ENCODE assay signal across 8 mouse cellular contexts in genomic region chr7:127214521-127214920, GRCm38 (mm10). TPM values are rescaled to one million over a fixed set of nuclear protein-coding genes. Genes with fewer than 3 reads are reported as not detected.
DNase-seq lines count a peak whose midpoint lies in the region; ATAC-seq and TF ChIP-seq lines count a peak whose summit lies in the region.

No protein-coding gene starts in this region.

- no peaks in the 10 kb centered on the region for H3K36me3 ChIP-seq in testis, adult 2 months (ENCODE audit: control insufficient read depth, insufficient read depth, low read length)
- H3K36me3 ChIP-seq in liver, embryonic 13.5 days: no peaks in the 10 kb centered on the region

- H3K27me3 ChIP-seq in testis, adult 2 months (ENCODE audit: control insufficient read depth, insufficient read depth, low read length): no peaks in the 10 kb centered on the region
- no peaks in the 10 kb centered on the region for H3K27me3 ChIP-seq in liver, embryonic 13.5 days

- H3K9me3 ChIP-seq in liver, embryonic 13.5 days (replicated peaks): no peaks in the 10 kb centered on the region

- DNase-seq in gastrocnemius, adult 18-20 months (ENCODE audit: low spot score): peak; percentile 39
- DNase-seq in gastrocnemius, postnatal 25 days: no peak
- DNase-seq in testis, postnatal 10 days (ENCODE audit: low spot score): no peak
- no peak for DNase-seq in liver, embryonic 13.5 days
- peak; percentile 24 for DNase-seq in yolk sac, embryonic 10.5 days (ENCODE audit: low spot score)
- no peak for DNase-seq in right cerebral cortex, postnatal 14 days

- H3K4me3 ChIP-seq in testis, adult 2 months (ENCODE audit: control insufficient read depth, low read depth, low read length): peak overlapping the region; percentile 64
- no peak overlapping the region for H3K4me3 ChIP-seq in liver, embryonic 13.5 days (replicated peaks)

- peaks cover 21% of the 10 kb centered on the region for H3K4me1 ChIP-seq in testis, adult 2 months (ENCODE audit: control insufficient read depth, insufficient read depth, low read length)
- peaks cover 84% of the 10 kb centered on the region for H3K4me1 ChIP-seq in liver, embryonic 13.5 days (replicated peaks)

- no peak for TF ChIP-seq POLR2A in testis, adult 2 months (IDR thresholded peaks at IDR 0.05; ENCODE audit: control insufficient read depth, low read depth, low read length)

- H3K4me2 ChIP-seq in liver, embryonic 13.5 days: peak overlapping the region; percentile 57

- no peak overlapping the region for H3K27ac ChIP-seq in testis, adult 2 months (ENCODE audit: control insufficient read depth, insufficient read depth, low read depth, low read length)
- H3K27ac ChIP-seq in liver, embryonic 13.5 days: no peak overlapping the region; the same call in 1 of the 2 replicates

- peak overlapping the region; percentile 55 for H3K9ac ChIP-seq in liver, embryonic 13.5 days

- ATAC-seq in liver, embryonic 13.5 days (ENCODE audit: low read depth): no peak
- no peak for ATAC-seq in cerebellum, adult (ENCODE audit: insufficient number of reproducible peaks, low FRiP score, low TSS enrichment)

- TF ChIP-seq CTCF in testis, adult 2 months (IDR thresholded peaks at IDR 0.05; ENCODE audit: control insufficient read depth, insufficient read depth, insufficient replicate concordance, low read depth, low read length): no peak

- 71% methylated on average over 21 of the region's 21 CpGs for WGBS in liver, embryonic 13.5 days (ENCODE audit: insufficient replicate concordance)

RNA-seq across cellular contexts. Expression of gene Mylpf, which starts 5.8 kb away (rescaled TPM):
- over 10,000 TPM; 24,635 to 28,732 TPM for total RNA-seq in gastrocnemius, adult 18-20 months (2021)
- total RNA-seq in gastrocnemius, postnatal 25 days (2021): over 10,000 TPM; 49,123 to 49,891 TPM
- 1.3 and 1.4 TPM in 2 replicates for polyA plus RNA-seq in testis, adult 2 months (2012; rRNA removed)
- 42.7 and 46.8 TPM in 2 replicates for polyA plus RNA-seq in liver, embryonic 13.5 days (2015; fragmentation: Nextera tagmentation; extraction: Ambion mirVana)

RNA-seq across cellular contexts. Expression of gene Tbc1d10b, which starts 6.3 kb away (rescaled TPM):
- total RNA-seq in gastrocnemius, adult 18-20 months (2021): 10 to 100 TPM; 26.4 to 29.5 TPM
- total RNA-seq in gastrocnemius, postnatal 25 days (2021): 10 to 100 TPM; 32.8 to 34.1 TPM
- 5.1 and 6.3 TPM in 2 replicates for polyA plus RNA-seq in testis, adult 2 months (2012; rRNA removed)
- polyA plus RNA-seq in liver, embryonic 13.5 days (2015; fragmentation: Nextera tagmentation; extraction: Ambion mirVana): 15.8 and 15.9 TPM in 2 replicates

RNA-seq across cellular contexts. Expression of gene Zfp553, which starts 18.3 kb away (rescaled TPM):
- 1 to 10 TPM; 4.2 to 4.6 TPM for total RNA-seq in gastrocnemius, adult 18-20 months (2021)
- 1 to 10 TPM; 4.0 to 4.2 TPM for total RNA-seq in gastrocnemius, postnatal 25 days (2021)
- 3.4 and 3.7 TPM in 2 replicates for polyA plus RNA-seq in testis, adult 2 months (2012; rRNA removed)
- polyA plus RNA-seq in liver, embryonic 13.5 days (2015; fragmentation: Nextera tagmentation; extraction: Ambion mirVana): 8.3 and 9.0 TPM in 2 replicates

RNA-seq across cellular contexts. Expression of gene Sept1, which starts 18.4 kb away (rescaled TPM):
- total RNA-seq in gastrocnemius, adult 18-20 months (2021): 1 to 10 TPM; 1.0 to 1.3 TPM
- total RNA-seq in gastrocnemius, postnatal 25 days (2021): 1 to 10 TPM; 1.5 to 1.7 TPM
- 2.8 and 3.2 TPM in 2 replicates for polyA plus RNA-seq in testis, adult 2 months (2012; rRNA removed)
- 9.7 and 9.8 TPM in 2 replicates for polyA plus RNA-seq in liver, embryonic 13.5 days (2015; fragmentation: Nextera tagmentation; extraction: Ambion mirVana)

RNA-seq across cellular contexts. Expression of gene Cd2bp2, which starts 18.7 kb away (rescaled TPM):
- total RNA-seq in gastrocnemius, adult 18-20 months (2021): 10 to 100 TPM; 25.1 to 26.8 TPM
- 10 to 100 TPM; 26.2 to 28.2 TPM for total RNA-seq in gastrocnemius, postnatal 25 days (2021)
- 19.6 and 27.8 TPM in 2 replicates for polyA plus RNA-seq in testis, adult 2 months (2012; rRNA removed)
- polyA plus RNA-seq in liver, embryonic 13.5 days (2015; fragmentation: Nextera tagmentation; extraction: Ambion mirVana): 27.1 and 32.1 TPM in 2 replicates

Comparison
In these comparisons a context has a peak if more than half of its experiments do, and no peak if none do; other contexts are left out.
1. DNase-seq: peak in gastrocnemius, adult 18-20 months (single experiment) and yolk sac, embryonic 10.5 days (single experiment); none in gastrocnemius, postnatal 25 days (single experiment), testis, postnatal 10 days (single experiment), liver, embryonic 13.5 days (single experiment) and right cerebral cortex, postnatal 14 days (single experiment).